Comparison of ENCODE assay signal across 24 mouse cellular contexts in genomic region chr10:111167444-111167843, GRCm38 (mm10). TPM values are rescaled to one million over a fixed set of nuclear protein-coding genes. Genes with fewer than 3 reads are reported as not detected.
DNase-seq lines count a peak whose midpoint lies in the region; ATAC-seq and TF ChIP-seq lines count a peak whose summit lies in the region.
"Had no signal": no experiment of that assay in that cellular context is flagged by ENCODE, and none has a peak within 500 bp of the region (broad histone marks: within the 10 kb centered on the region; RNA-seq: fewer than 3 reads in every experiment).

No protein-coding gene starts in this region.

- H3K4me1 ChIP-seq in heart, embryonic 13.5 days = peaks cover 75% of the 10 kb centered on the region
- H3K4me1 ChIP-seq in MEL (ENCODE audit: control insufficient read depth in 1 of 2, insufficient read depth in 2 of 2, low read length in 2 of 2) = peaks cover 28 to 40% of the 10 kb centered on the region in 2 experiments
- H3K4me1 ChIP-seq in liver, embryonic 11.5 days (replicated peaks; ENCODE audit: control insufficient read depth, insufficient read depth, low read length) = peaks cover 38% of the 10 kb centered on the region
- peaks cover 2% of the 10 kb centered on the region; the same call in 1 of the 2 replicates for H3K4me1 ChIP-seq in forebrain, embryonic 11.5 days (replicated peaks; ENCODE audit: control insufficient read depth, insufficient read depth, low read length)
- H3K4me1 ChIP-seq in hindbrain, embryonic 10.5 days (replicated peaks) = peaks cover 18% of the 10 kb centered on the region
- H3K4me1 ChIP-seq in embryonic facial prominence, embryonic 10.5 days = peaks cover 24% of the 10 kb centered on the region

- TF ChIP-seq RAD21 in MEL (IDR thresholded peaks at IDR 0.05; ENCODE audit: low read depth, low read length) = no peak

- H3K9ac ChIP-seq in heart, embryonic 13.5 days = peak overlapping the region; percentile 26
- peak overlapping the region; percentile 92 for H3K9ac ChIP-seq in MEL (ENCODE audit: control insufficient read depth, low read depth, low read length, poor library complexity, severe bottlenecking)
- 0 out of 2 replicates have a peak overlapping the region, but pooled peaks have one; percentile 10 for H3K9ac ChIP-seq in liver, embryonic 11.5 days (ENCODE audit: low read depth, low read length)
- H3K9ac ChIP-seq in forebrain, embryonic 11.5 days (ENCODE audit: low read length) = no peak overlapping the region
- H3K9ac ChIP-seq: hindbrain, embryonic 14.5 days; kidney, embryonic 15.5 days; neural tube, embryonic 15.5 days had no signal

- peak; percentile 54 to 90 for TF ChIP-seq EP300 in MEL (IDR thresholded peaks at IDR 0.05; ENCODE audit: low read depth in 1 of 2, low read length in 2 of 2)

- H3K4me2 ChIP-seq in heart, embryonic 13.5 days = peak overlapping the region; percentile 58
- H3K4me2 ChIP-seq in liver, embryonic 11.5 days = peak overlapping the region; percentile 54
- no peak overlapping the region for H3K4me2 ChIP-seq in forebrain, embryonic 11.5 days (ENCODE audit: low read depth, low read length, severe bottlenecking)

- H3K27ac ChIP-seq in heart, embryonic 13.5 days (replicated peaks) = peak overlapping the region; percentile 73
- H3K27ac ChIP-seq in MEL (ENCODE audit: control insufficient read depth, low read depth, low read length) = peak overlapping the region; percentile 65
- peak overlapping the region; percentile 80 for H3K27ac ChIP-seq in liver, embryonic 11.5 days (ENCODE audit: low read depth, low read length)
- no peak overlapping the region for H3K27ac ChIP-seq in forebrain, embryonic 11.5 days (ENCODE audit: low read depth, low read length)
- H3K27ac ChIP-seq in hindbrain, embryonic 10.5 days = no peak overlapping the region
- H3K27ac ChIP-seq in embryonic facial prominence, embryonic 10.5 days (replicated peaks) = no peak overlapping the region
- H3K27ac ChIP-seq: hindbrain, embryonic 14.5 days; kidney, embryonic 15.5 days; neural tube, embryonic 15.5 days had no signal

- H3K27me3 ChIP-seq in heart, embryonic 13.5 days (replicated peaks) = no peaks in the 10 kb centered on the region
- no peaks in the 10 kb centered on the region for H3K27me3 ChIP-seq in MEL (ENCODE audit: control insufficient read depth in 1 of 2, insufficient read depth in 2 of 2, low read length in 2 of 2)
- H3K27me3 ChIP-seq in liver, embryonic 11.5 days (replicated peaks; ENCODE audit: control insufficient read depth, insufficient read depth, low read length) = no peaks in the 10 kb centered on the region
- H3K27me3 ChIP-seq in forebrain, embryonic 11.5 days (ENCODE audit: control insufficient read depth, insufficient read depth, low read length) = no peaks in the 10 kb centered on the region
- H3K27me3 ChIP-seq in hindbrain, embryonic 10.5 days (ENCODE audit: insufficient read depth, poor library complexity, severe bottlenecking) = no peaks in the 10 kb centered on the region
- H3K27me3 ChIP-seq in embryonic facial prominence, embryonic 10.5 days (replicated peaks; ENCODE audit: low read depth, poor library complexity, severe bottlenecking) = no peaks in the 10 kb centered on the region
- H3K27me3 ChIP-seq: kidney, embryonic 15.5 days; neural tube, embryonic 15.5 days had no signal

- WGBS in heart, embryonic 13.5 days = 69% methylated on average over 4 of the region's 4 CpGs
- WGBS in liver, embryonic 11.5 days = 55% methylated on average over 4 of the region's 4 CpGs
- 94% methylated on average over 4 of the region's 4 CpGs for WGBS in forebrain, embryonic 11.5 days
- 87% methylated on average over 4 of the region's 4 CpGs for WGBS in hindbrain, embryonic 10.5 days
- 88% methylated on average over 4 of the region's 4 CpGs for WGBS in embryonic facial prominence, embryonic 10.5 days

- no peak for TF ChIP-seq POLR2A in MEL (IDR thresholded peaks at IDR 0.05; ENCODE audit: control insufficient read depth in 1 of 2, insufficient read depth in 1 of 2, low read depth in 1 of 2, low read length in 2 of 2, poor library complexity in 1 of 2)

- TF ChIP-seq CTCF in MEL (IDR thresholded peaks at IDR 0.05 in 2 of 3, conservative IDR thresholded peaks at IDR 0.05 in 1 of 3; ENCODE audit: control insufficient read depth in 1 of 3, insufficient read depth in 1 of 3, low read depth in 2 of 3, low read length in 3 of 3, poor library complexity in 1 of 3, severe bottlenecking in 1 of 3) = no peak

- ATAC-seq in heart, embryonic 13.5 days (ENCODE audit: extremely low read depth, insufficient number of reproducible peaks, low FRiP score, low TSS enrichment) = no peak
- no peak for ATAC-seq in liver, embryonic 11.5 days (replicated peaks; ENCODE audit: low FRiP score)
- ATAC-seq in forebrain, embryonic 11.5 days (replicated peaks; ENCODE audit: low FRiP score) = no peak
- ATAC-seq: CD4-positive, CD25-positive, alpha-beta regulatory T cell, adult 4 months; forebrain, embryonic 14.5 days; intestine, embryonic 16.5 days had no signal

- no peaks in the 10 kb centered on the region for H3K9me3 ChIP-seq in heart, embryonic 13.5 days
- no peaks in the 10 kb centered on the region for H3K9me3 ChIP-seq in MEL (replicated peaks; ENCODE audit: insufficient read depth, low read length)
- H3K9me3 ChIP-seq in liver, embryonic 11.5 days (ENCODE audit: control insufficient read depth, low read length) = no peaks in the 10 kb centered on the region
- H3K9me3 ChIP-seq in forebrain, embryonic 11.5 days (ENCODE audit: control insufficient read depth, low read length) = no peaks in the 10 kb centered on the region
- no peaks in the 10 kb centered on the region for H3K9me3 ChIP-seq in hindbrain, embryonic 10.5 days
- H3K9me3 ChIP-seq in embryonic facial prominence, embryonic 10.5 days = no peaks in the 10 kb centered on the region
- H3K9me3 ChIP-seq: G1E; kidney, embryonic 15.5 days; neural tube, embryonic 15.5 days had no signal

- no peak for DNase-seq in heart, postnatal 25 days (ENCODE audit: low spot score)
- DNase-seq in 416B (ENCODE audit: low read depth) (peak; percentile 67), MEL (ENCODE audit: low read depth, low spot score) (peak; percentile 71)
- no peak for DNase-seq in liver, embryonic 11.5 days (ENCODE audit: low spot score)
- DNase-seq in forebrain, embryonic 11.5 days (ENCODE audit: low spot score) = no peak
- no peak for DNase-seq in hindbrain, embryonic 10.5 days (ENCODE audit: low spot score)
- no peak for DNase-seq in embryonic facial prominence, embryonic 10.5 days (ENCODE audit: low spot score)
- DNase-seq: adrenal gland, postnatal 10 days; gastrocnemius, postnatal 25 days; left cerebral cortex, postnatal 4 days; lung, adult 18-20 months; lung, postnatal 36 days; midbrain, embryonic 14.5 days; right cerebral cortex, postnatal 4 days; thymus, postnatal 4 days had no signal

- H3K36me3 ChIP-seq in heart, embryonic 13.5 days = no peaks in the 10 kb centered on the region
- H3K36me3 ChIP-seq in MEL (ENCODE audit: control insufficient read depth in 1 of 2, insufficient read depth in 2 of 2, low read length in 2 of 2) = peaks cover 0 to 56% of the 10 kb centered on the region in 2 experiments; a peak in 3 of 4 replicates
- H3K36me3 ChIP-seq in liver, embryonic 11.5 days (ENCODE audit: control insufficient read depth, insufficient read depth, low read length) = no peaks in the 10 kb centered on the region
- no peaks in the 10 kb centered on the region for H3K36me3 ChIP-seq in forebrain, embryonic 11.5 days (ENCODE audit: control insufficient read depth, insufficient read depth, low read length)
- H3K36me3 ChIP-seq in hindbrain, embryonic 10.5 days = no peaks in the 10 kb centered on the region
- no peaks in the 10 kb centered on the region for H3K36me3 ChIP-seq in embryonic facial prominence, embryonic 10.5 days (replicated peaks)
- H3K36me3 ChIP-seq: kidney, embryonic 15.5 days; neural tube, embryonic 15.5 days had no signal

- peak overlapping the region; percentile 35 for H3K4me3 ChIP-seq in heart, embryonic 13.5 days
- peak overlapping the region; percentile 15 to 86 for H3K4me3 ChIP-seq in MEL (ENCODE audit: control insufficient read depth in 1 of 2, insufficient read depth in 1 of 2, low read depth in 2 of 2, low read length in 2 of 2)
- H3K4me3 ChIP-seq in liver, embryonic 11.5 days (ENCODE audit: low read depth, low read length) = no peak overlapping the region
- no peak overlapping the region for H3K4me3 ChIP-seq in forebrain, embryonic 11.5 days (ENCODE audit: low read depth, low read length)
- H3K4me3 ChIP-seq in hindbrain, embryonic 10.5 days = no peak overlapping the region
- no peak overlapping the region for H3K4me3 ChIP-seq in embryonic facial prominence, embryonic 10.5 days
- H3K4me3 ChIP-seq: myocyte; neural tube, embryonic 15.5 days had no signal

- H3K79me2 ChIP-seq in MEL (ENCODE audit: control insufficient read depth, insufficient read depth, low read length, poor library complexity) = peaks cover 71% of the 10 kb centered on the region

- intact Hi-C loops in heart, postnatal 25 days (cut with DNase I) = loop anchor here (5.0 kb wide), 3 partner anchors 60 to 190 kb away; no protein-coding TSS in a partner anchor

TF ChIP-seq in MEL, 35 proteins besides CTCF, POLR2A, EP300 and RAD21 (continues in another document):
- TF ChIP-seq MYC (IDR thresholded peaks at IDR 0.05; ENCODE audit: low read depth, low read length) (no peak), MAFK (IDR thresholded peaks at IDR 0.05; ENCODE audit: borderline replicate concordance, low read depth, low read length) (no peak), TBP (IDR thresholded peaks at IDR 0.05; ENCODE audit: low read depth, low read length) (peak; percentile 42), ETS1 (IDR thresholded peaks at IDR 0.05; ENCODE audit: low read depth, low read length) (peak; percentile 38; the same call in 1 of the 2 replicates), BHLHE40 (IDR thresholded peaks at IDR 0.05; ENCODE audit: borderline replicate concordance, low read depth, low read length) (peak; percentile 9; the same call in 1 of the 2 replicates), USF1 (IDR thresholded peaks at IDR 0.05; ENCODE audit: low read depth, low read length) (no peak), TAL1 (IDR thresholded peaks at IDR 0.05; ENCODE audit: low read length) (no peak; the same call in 1 of the 2 replicates), HCFC1 (IDR thresholded peaks at IDR 0.05; ENCODE audit: low read depth, low read length) (no peak), CHD1 (IDR thresholded peaks at IDR 0.05; ENCODE audit: low read depth, low read length) (no peak)

RNA-seq across cellular contexts. Expression of gene Osbpl8, which starts 2.9 kb away (rescaled TPM):
- polyA plus RNA-seq in heart, embryonic 13.5 days (2015; fragmentation: Nextera tagmentation; extraction: Ambion mirVana) = 22.5 and 26.4 TPM in 2 replicates
- total RNA-seq in heart, postnatal 25 days (2021) = 10 to 100 TPM; 68.3 to 69.5 TPM
- 44.8 and 65.7 TPM in 2 replicates for total RNA-seq in MEL (2012; rRNA removed)
- 10 to 100 TPM; 26.2 to 33.4 TPM for polyA plus RNA-seq in MEL (2012; ENCODE audit: insufficient read depth in 1 of 2, insufficient read length in 2 of 2, low read depth in 1 of 2, low replicate concordance in 2 of 2, missing spikeins in 1 of 2)
- polyA plus RNA-seq in liver, embryonic 11.5 days (2014; fragmentation: Nextera tagmentation; extraction: Ambion mirVana) = 10.9 and 11.2 TPM in 2 replicates
- 11.9 and 14.4 TPM in 2 replicates for polyA plus RNA-seq in forebrain, embryonic 11.5 days (2014; fragmentation: Nextera tagmentation; extraction: Ambion mirVana)
- polyA plus RNA-seq in hindbrain, embryonic 10.5 days (2016; fragmentation: Nextera tagmentation; extraction: Ambion mirVana) = 9.2 and 9.4 TPM in 2 replicates
- polyA plus RNA-seq in embryonic facial prominence, embryonic 10.5 days (2016; fragmentation: Nextera tagmentation; extraction: Ambion mirVana) = 9.3 and 9.4 TPM in 2 replicates

Comparison
In these comparisons a context has a peak if more than half of its experiments do, and no peak if none do; other contexts are left out.
1. H3K27ac ChIP-seq: peak in heart, embryonic 13.5 days (single experiment), MEL (single experiment) and liver, embryonic 11.5 days (single experiment); none in forebrain, embryonic 11.5 days (single experiment), hindbrain, embryonic 10.5 days (single experiment) and embryonic facial prominence, embryonic 10.5 days (single experiment).
2. H3K4me3 ChIP-seq: peak in heart, embryonic 13.5 days (single experiment) and MEL (2 of 2); none in liver, embryonic 11.5 days (single experiment), forebrain, embryonic 11.5 days (single experiment), hindbrain, embryonic 10.5 days (single experiment) and embryonic facial prominence, embryonic 10.5 days (single experiment).
3. DNase-seq: peak in 416B (single experiment) and MEL (single experiment); none in heart, postnatal 25 days (single experiment), liver, embryonic 11.5 days (single experiment), forebrain, embryonic 11.5 days (single experiment), hindbrain, embryonic 10.5 days (single experiment) and embryonic facial prominence, embryonic 10.5 days (single experiment).